Mouse (Mus musculus) large intestine, adult 2 months (tissue): Measurements from ENCODE around the gene Hhex. TPM values are rescaled to one million over a fixed set of nuclear protein-coding genes. Genes with fewer than 3 reads are reported as not detected.

Experiments
- polyA plus RNA-seq: library from polyadenylated mRNA; depleted of rRNA; stranded (reverse); fragments of >200 nt; gene quantifications from 2 replicates; pipeline ENCODE4 v1.2.3, GENCODE M21; 2012; rRNA removed

Hhex gene
- polyA plus RNA-seq, 1 experiment, result 2.0 TPM

Other genes with a start within 250 kb of the Hhex start
- gene March5, start 227.3 kb upstream of the Hhex start, polyA plus RNA-seq, result 20.1 and 27.4 TPM in 2 replicates
- 1.1 and 2.6 TPM in 2 replicates for gene Cpeb3, start 226.2 kb upstream of the Hhex start, polyA plus RNA-seq
- 15.7 and 23.7 TPM in 2 replicates for gene Ide, start 97.0 kb upstream of the Hhex start, polyA plus RNA-seq
- gene Kif11, start 58.4 kb upstream of the Hhex start, polyA plus RNA-seq, result 5.3 and 6.3 TPM in 2 replicates
- gene Exoc6, start 115.6 kb downstream of the Hhex start, polyA plus RNA-seq, result 7.7 and 8.7 TPM in 2 replicates